Mouse (Mus musculus) embryonic facial prominence, embryonic 14.5 days (tissue): ENCODE measurements at regions not wholly inside any gene's neighbourhood (a gene's known extent, or its start where the extent isn't known, plus 50 kb on each side); places are given as distances from the start of the nearest gene placed in this dataset.

Experiments
- ATAC-seq: fragments of 200-750 bp; cut with Nextera tagmentation; 2 replicates; pipeline ENCODE4 v1.8.0; 2017; ENCODE audit warnings: low read depth, moderate number of reproducible peaks, moderate TSS enrichment
- DNase-seq: peaks from one replicate; pipeline ENCODE4 v3.0.0-alpha.2; 2015; ENCODE audit warnings: low spot score
- H3K27ac ChIP-seq: fragments of 300-500 bp; sonication (generic); replicated peaks from 2 replicates; pipeline ENCODE4 v1.5.1; 2014; ENCODE audit warnings: low read depth, mild to moderate bottlenecking, low read length, moderate library complexity
- H3K27me3 ChIP-seq: fragments of 300-500 bp; sonication (generic); replicated peaks from 2 replicates; pipeline ENCODE4 v1.6.1; 2014; ENCODE audit warnings: low read length; ENCODE audit not compliant: control insufficient read depth, insufficient read depth
- H3K36me3 ChIP-seq: fragments of 300-500 bp; sonication (generic); 2 replicates; pipeline ENCODE4 v1.6.1; 2014; ENCODE audit warnings: low read length, mixed read lengths; ENCODE audit not compliant: control insufficient read depth, insufficient read depth
- H3K4me1 ChIP-seq: fragments of 300-500 bp; sonication (generic); 2 replicates; pipeline ENCODE4 v1.6.1; 2014; ENCODE audit warnings: antibody characterized with exemption, low read length; ENCODE audit not compliant: control insufficient read depth, insufficient read depth
- H3K4me2 ChIP-seq: fragments of 300-500 bp; sonication (generic); 2 replicates; pipeline ENCODE4 v1.6.1; 2014; ENCODE audit warnings: low read depth, mild to moderate bottlenecking, low read length, moderate library complexity, mixed read lengths
- H3K4me3 ChIP-seq: fragments of 300-500 bp; sonication (generic); 2 replicates; pipeline ENCODE4 v1.5.1; 2014; ENCODE audit warnings: low read depth, mild to moderate bottlenecking, low read length
- H3K9ac ChIP-seq: fragments of 300-500 bp; sonication (generic); 2 replicates; pipeline ENCODE4 v1.6.1; 2014; ENCODE audit warnings: low read depth, mild to moderate bottlenecking, low read length, moderate library complexity, mixed read lengths
- H3K9me3 ChIP-seq: fragments of 300-500 bp; sonication (generic); 2 replicates; pipeline ENCODE4 v1.6.1; 2016; ENCODE audit warnings: low read length; ENCODE audit not compliant: control insufficient read depth
- WGBS: fragments of 180-500 bp; shearing (Covaris S2); extraction: QIAGEN DNeasy Blood & Tissue Kit; methylation state at CpG from one replicate; pipeline ENCODE4 v1.1.7; 2014; 5-methylcytosine and 5-hydroxymethylcytosine counted together

DNA sequence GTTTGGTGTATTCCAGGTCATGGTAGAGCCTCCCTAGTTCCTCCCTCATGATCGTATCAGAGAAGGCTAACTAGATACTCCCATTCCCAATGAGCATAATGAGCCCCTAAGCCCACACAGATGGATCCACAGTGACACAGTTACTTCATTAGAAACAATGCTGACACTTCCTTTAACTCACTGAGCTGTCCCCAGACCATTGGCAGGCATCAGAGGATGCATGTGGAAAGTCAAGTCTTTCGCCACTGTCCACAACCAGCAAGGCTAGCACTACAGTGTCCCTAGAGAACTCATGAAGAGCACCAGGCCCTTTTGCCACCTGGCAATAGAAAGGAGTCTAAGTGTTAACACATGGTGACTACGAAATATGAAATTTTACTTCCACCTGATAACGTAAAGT lies 156.1 kb upstream of the Tent5a start:
- Histone ChIP-seq H3K36me3 (no peaks in the 10 kb centered on the region), H3K4me3 (no peak overlapping the region)
- DNase-seq, result no peak

DNA sequence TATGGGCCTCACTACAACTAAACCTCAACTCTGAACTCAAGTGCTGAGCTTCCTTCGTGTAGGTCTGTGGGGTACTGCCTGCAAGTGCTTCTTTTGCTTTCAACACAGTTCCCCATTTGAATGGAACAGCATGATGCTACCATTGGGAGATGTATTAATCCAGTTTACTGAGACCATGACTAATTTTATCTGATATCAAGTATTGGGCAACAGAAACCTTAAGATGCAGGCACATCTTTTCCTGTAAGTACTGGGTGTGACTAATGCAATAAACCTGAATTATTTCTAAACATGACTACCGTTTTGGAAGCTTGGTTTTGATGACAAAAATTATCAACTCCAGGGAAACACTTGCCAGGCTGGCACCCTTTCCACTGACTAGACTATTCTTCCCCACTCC lies 153.4 kb upstream of the Tent5a start:
- H3K27me3 ChIP-seq, result no peaks in the 10 kb centered on the region
- H3K4me2 ChIP-seq, result no peak overlapping the region
- 53% methylated on average over 2 of the region's 2 CpGs for WGBS
- no peak overlapping the region for H3K27ac ChIP-seq
- ATAC-seq (no peak), DNase-seq (no peak)
- H3K4me1 ChIP-seq, result no peaks in the 10 kb centered on the region
- H3K9me3 ChIP-seq, result no peaks in the 10 kb centered on the region
- no peak overlapping the region for H3K9ac ChIP-seq
- no peak overlapping the region for H3K4me3 ChIP-seq
- no peaks in the 10 kb centered on the region for H3K36me3 ChIP-seq

More for the DNA sequence above, 156.1 kb upstream of the Tent5a start:
- H3K27me3 ChIP-seq, result no peaks in the 10 kb centered on the region
- H3K9me3 ChIP-seq, result no peaks in the 10 kb centered on the region
- H3K9ac ChIP-seq, result no peak overlapping the region
- H3K4me2 ChIP-seq, result no peak overlapping the region
- H3K27ac ChIP-seq, result no peak overlapping the region
- H3K4me1 ChIP-seq, result no peaks in the 10 kb centered on the region
- no peak for ATAC-seq
- WGBS, result 85% methylated on average over 4 of the region's 4 CpGs

DNA sequence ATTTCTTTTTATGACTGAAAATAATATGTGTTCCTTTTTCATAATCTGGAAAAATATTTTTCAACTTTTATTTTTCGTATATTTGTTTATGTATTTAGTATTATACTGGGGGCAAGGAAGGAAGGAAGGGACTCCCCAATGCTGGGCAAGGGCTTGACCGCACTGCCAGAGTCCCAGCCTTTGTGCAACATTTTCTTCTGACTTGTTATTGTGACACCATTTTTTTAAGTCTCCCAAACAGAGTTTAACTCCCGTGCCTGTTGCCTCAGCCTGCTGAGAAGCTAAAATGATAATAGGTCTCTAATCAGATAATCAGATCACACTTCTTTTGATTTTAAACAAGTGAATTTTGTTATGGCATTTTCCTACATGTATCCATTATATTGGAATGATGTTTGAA lies 148.1 kb upstream of the Tent5a start:
- Histone ChIP-seq H3K27me3 (no peaks in the 10 kb centered on the region), H3K9ac (no peak overlapping the region), H3K9me3 (no peaks in the 10 kb centered on the region), H3K4me2 (no peak overlapping the region), H3K4me1 (no peaks in the 10 kb centered on the region), H3K27ac (no peak overlapping the region), H3K4me3 (no peak overlapping the region), H3K36me3 (no peaks in the 10 kb centered on the region)
- ATAC-seq (no peak), DNase-seq (no peak)
- 73% methylated on average over 3 of the region's 3 CpGs for WGBS

DNA sequence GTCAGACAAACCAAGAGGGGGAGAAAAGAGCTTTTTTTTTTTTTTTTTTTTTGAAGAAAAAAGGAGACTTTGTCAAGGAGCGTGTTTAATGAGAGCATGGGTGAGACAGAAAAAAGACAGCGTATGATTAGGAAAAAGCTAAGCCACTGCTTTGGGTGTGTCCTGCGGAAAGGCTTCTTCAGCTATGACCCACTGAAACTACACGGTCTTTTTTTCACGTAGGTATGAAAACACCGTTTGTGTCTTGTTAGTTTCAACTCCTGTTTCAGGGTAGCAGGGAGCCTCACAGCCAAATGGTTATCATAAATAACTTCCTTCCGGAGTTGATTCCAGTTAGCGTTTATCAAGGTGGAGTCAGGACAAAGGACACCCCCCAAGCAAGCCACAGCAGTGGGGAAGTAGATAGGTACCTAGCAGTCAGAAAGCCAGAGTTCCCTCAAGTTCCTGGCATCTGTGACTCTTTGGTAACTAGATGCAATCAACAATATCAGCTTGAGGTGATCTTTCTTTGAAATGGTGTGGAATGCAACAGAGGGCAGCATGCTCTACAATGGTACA lies 143.2 kb upstream of the Tent5a start:
- H3K4me3 ChIP-seq, result no peak overlapping the region
- H3K27me3 ChIP-seq, result no peaks in the 10 kb centered on the region
- ATAC-seq (no peak), DNase-seq (no peak)
- no peak overlapping the region for H3K27ac ChIP-seq
- 73% methylated on average over 8 of the region's 8 CpGs for WGBS
- H3K4me2 ChIP-seq, result no peak overlapping the region
- no peak overlapping the region for H3K9ac ChIP-seq
- H3K36me3 ChIP-seq, result no peaks in the 10 kb centered on the region
- H3K4me1 ChIP-seq, result no peaks in the 10 kb centered on the region
- H3K9me3 ChIP-seq, result no peaks in the 10 kb centered on the region

DNA sequence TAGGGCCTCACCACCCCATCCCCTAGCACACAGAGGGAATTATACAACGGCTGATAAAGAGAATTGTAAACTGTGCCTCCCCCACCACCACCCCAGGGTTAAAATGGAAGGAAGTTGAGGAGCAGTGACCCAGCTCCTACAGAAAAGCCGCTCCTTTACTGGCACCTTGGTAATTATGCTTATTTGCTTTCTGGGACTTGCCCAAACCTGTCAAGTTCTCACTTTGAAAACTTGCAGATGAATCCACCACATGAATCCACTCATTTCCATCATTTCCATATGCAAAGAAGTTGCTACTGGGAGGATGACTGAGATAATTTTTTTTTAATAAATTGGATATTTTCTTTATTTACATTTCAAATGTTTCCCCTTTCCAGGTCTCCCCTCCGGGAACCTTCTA lies 142.1 kb upstream of the Tent5a start:
- H3K4me3 ChIP-seq, result no peak overlapping the region
- H3K4me1 ChIP-seq, result no peaks in the 10 kb centered on the region
- no peaks in the 10 kb centered on the region for H3K9me3 ChIP-seq
- no peaks in the 10 kb centered on the region for H3K27me3 ChIP-seq
- DNase-seq (no peak), ATAC-seq (no peak)
- no peak overlapping the region for H3K4me2 ChIP-seq
- 64% methylated on average over 3 of the region's 3 CpGs for WGBS
- H3K27ac ChIP-seq, result no peak overlapping the region
- no peaks in the 10 kb centered on the region for H3K36me3 ChIP-seq
- no peak overlapping the region for H3K9ac ChIP-seq

DNA sequence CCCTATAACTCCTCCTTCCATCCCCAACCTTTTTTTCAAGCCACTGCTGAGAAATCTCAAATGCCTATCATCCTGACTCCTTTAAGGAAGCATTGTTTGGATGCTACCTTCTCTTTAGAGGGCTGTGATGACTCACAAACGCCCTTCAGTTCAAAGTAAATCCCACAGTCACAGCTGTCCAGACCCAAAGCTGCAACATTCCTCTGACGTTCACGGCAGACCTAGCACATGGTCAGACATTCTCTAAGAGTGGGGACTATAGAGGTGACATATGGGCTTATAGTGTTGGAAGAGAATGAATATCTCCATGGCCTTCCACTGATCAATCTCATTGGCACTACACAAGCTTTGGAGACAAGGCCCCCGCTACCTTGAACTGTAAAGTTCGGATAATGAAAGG lies 139.5 kb upstream of the Tent5a start:
- Histone ChIP-seq H3K9ac (no peak overlapping the region), H3K4me2 (no peak overlapping the region), H3K4me1 (no peaks in the 10 kb centered on the region), H3K27ac (no peak overlapping the region), H3K4me3 (no peak overlapping the region), H3K27me3 (no peaks in the 10 kb centered on the region), H3K9me3 (no peaks in the 10 kb centered on the region), H3K36me3 (no peaks in the 10 kb centered on the region)
- WGBS, result 78% methylated on average over 5 of the region's 5 CpGs
- DNase-seq (no peak), ATAC-seq (no peak)

DNA sequence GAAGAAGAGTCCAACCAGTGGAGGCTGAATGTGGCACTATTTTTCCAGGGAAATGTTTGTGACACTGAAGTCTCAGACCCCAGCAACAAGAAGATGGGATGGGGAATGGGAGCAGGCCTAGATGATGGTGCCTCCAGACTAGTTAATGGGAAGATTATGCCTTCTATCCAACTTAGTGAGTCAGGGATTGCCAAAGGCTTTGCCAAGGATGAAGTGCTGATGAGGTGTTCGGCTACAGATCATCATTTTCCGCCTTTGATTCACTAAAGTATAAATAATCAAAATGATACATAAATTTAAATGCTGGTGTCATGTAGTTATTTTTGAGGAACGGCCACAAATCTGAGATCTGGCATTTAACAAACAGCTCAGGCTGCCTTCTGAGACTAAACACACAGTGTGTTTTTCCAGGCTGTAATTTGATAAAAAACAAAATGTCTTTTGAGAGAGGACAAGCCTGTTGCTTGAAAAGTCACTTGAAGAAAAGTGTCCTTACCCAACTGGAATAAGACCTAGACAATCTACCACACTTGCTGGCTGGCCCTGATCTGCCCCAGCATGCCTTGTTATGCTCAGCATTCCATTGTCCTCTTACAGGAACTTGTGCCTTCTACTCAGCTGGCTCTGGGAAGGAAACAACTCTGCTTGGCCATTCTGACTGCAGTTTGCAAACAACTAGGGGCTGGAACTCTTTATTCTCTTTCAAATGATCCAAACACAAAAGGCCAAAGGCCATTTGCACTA lies 132.1 kb upstream of the Tent5a start:
- Histone ChIP-seq H3K4me1 (peaks cover 4% of the 10 kb centered on the region; the same call in 1 of the 2 replicates), H3K9ac (no peak overlapping the region), H3K4me3 (no peak overlapping the region), H3K36me3 (no peaks in the 10 kb centered on the region), H3K27ac (no peak overlapping the region), H3K9me3 (no peaks in the 10 kb centered on the region), H3K27me3 (no peaks in the 10 kb centered on the region), H3K4me2 (no peak overlapping the region)
- no peak for ATAC-seq
- DNase-seq, result no peak
- 86% methylated on average over 3 of the region's 3 CpGs for WGBS

DNA sequence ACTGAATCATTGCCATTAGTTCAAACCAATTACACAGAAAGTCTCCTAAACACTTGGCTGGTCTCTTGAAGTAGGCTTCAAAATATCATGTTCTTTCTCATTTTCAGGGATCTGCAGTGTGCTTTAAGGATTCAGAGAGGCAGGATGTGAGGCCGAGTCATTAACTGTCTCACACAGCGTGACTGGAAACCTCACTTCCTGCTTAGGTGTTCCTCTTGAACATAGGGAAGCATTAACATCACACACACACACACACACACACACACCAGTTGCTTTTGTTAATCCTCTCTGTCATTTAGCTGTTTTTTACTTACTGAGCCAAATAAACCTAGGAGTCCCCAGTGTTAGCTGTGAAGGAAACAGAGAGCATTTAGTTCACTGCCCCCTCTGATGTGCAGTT lies 131.2 kb upstream of the Tent5a start:
- Histone ChIP-seq H3K27ac (no peak overlapping the region), H3K27me3 (no peaks in the 10 kb centered on the region), H3K4me1 (peaks cover 4% of the 10 kb centered on the region; the same call in 1 of the 2 replicates), H3K9me3 (no peaks in the 10 kb centered on the region), H3K9ac (no peak overlapping the region), H3K4me2 (no peak overlapping the region), H3K36me3 (no peaks in the 10 kb centered on the region), H3K4me3 (no peak overlapping the region)
- DNase-seq (no peak), ATAC-seq (no peak)
- 52% methylated on average over 2 of the region's 2 CpGs for WGBS

DNA sequence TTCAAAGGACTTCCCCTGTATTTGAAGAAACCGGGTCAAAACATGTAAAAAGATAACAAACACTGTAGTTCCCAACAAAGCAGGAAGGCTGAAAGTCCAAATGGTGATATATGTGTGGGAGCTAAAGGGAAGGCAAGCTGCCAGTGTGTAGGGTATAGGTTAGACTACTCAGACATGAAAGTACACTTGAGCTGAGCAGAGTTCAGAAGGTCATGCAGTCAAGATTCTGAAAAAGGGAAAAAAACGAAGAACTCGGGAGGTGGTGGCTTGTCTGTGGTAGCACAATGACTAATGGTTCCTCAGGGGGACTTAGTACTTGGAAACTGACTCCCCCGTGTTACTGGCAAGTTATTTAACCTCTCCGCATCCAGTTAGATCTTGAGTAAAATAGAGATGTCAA lies 130.3 kb upstream of the Tent5a start:
- H3K4me2 ChIP-seq, result no peak overlapping the region
- 58% methylated on average over 5 of the region's 5 CpGs for WGBS
- H3K4me1 ChIP-seq, result peaks cover 4% of the 10 kb centered on the region; the same call in 1 of the 2 replicates

More for the DNA sequence above, 130.3 kb upstream of the Tent5a start:
- no peaks in the 10 kb centered on the region for H3K27me3 ChIP-seq
- no peaks in the 10 kb centered on the region for H3K9me3 ChIP-seq
- ATAC-seq, result no peak
- no peak overlapping the region for H3K4me3 ChIP-seq
- no peak for DNase-seq
- no peaks in the 10 kb centered on the region for H3K36me3 ChIP-seq
- no peak overlapping the region for H3K9ac ChIP-seq
- no peak overlapping the region for H3K27ac ChIP-seq
